Comparison of ENCODE assay signal across 37 mouse cellular contexts in genomic region chr8:74854786-74855185, GRCm38 (mm10). TPM values are rescaled to one million over a fixed set of nuclear protein-coding genes. Genes with fewer than 3 reads are reported as not detected.
"Had no signal": no experiment of that assay in that cellular context is flagged by ENCODE, and none has a peak within 500 bp of the region (broad histone marks: within the 10 kb centered on the region; RNA-seq: fewer than 3 reads in every experiment).

No protein-coding gene starts in this region.

- H3K36me3 ChIP-seq: embryonic facial prominence, embryonic 10.5 days; embryonic facial prominence, embryonic 12.5 days; embryonic facial prominence, embryonic 13.5 days; embryonic facial prominence, embryonic 15.5 days; forebrain, embryonic 10.5 days; forebrain, embryonic 12.5 days; forebrain, embryonic 15.5 days had no signal

- H3K27me3 ChIP-seq: embryonic facial prominence, embryonic 12.5 days; embryonic facial prominence, embryonic 13.5 days; embryonic facial prominence, embryonic 15.5 days; forebrain, embryonic 12.5 days; forebrain, embryonic 13.5 days; forebrain, embryonic 15.5 days had no signal

- H3K9me3 ChIP-seq: embryonic facial prominence, embryonic 10.5 days; embryonic facial prominence, embryonic 12.5 days; embryonic facial prominence, embryonic 13.5 days; embryonic facial prominence, embryonic 15.5 days; forebrain, embryonic 10.5 days; forebrain, embryonic 12.5 days; forebrain, embryonic 13.5 days; forebrain, embryonic 15.5 days had no signal

- H3K4me1 ChIP-seq: embryonic facial prominence, embryonic 10.5 days; embryonic facial prominence, embryonic 12.5 days; embryonic facial prominence, embryonic 13.5 days; embryonic facial prominence, embryonic 15.5 days; forebrain, embryonic 10.5 days; forebrain, embryonic 12.5 days; forebrain, embryonic 13.5 days; forebrain, embryonic 15.5 days had no signal

- H3K4me3 ChIP-seq: embryonic facial prominence, embryonic 10.5 days; embryonic facial prominence, embryonic 12.5 days; embryonic facial prominence, embryonic 13.5 days; embryonic facial prominence, embryonic 15.5 days; erythroblast, embryonic 14.5 days; forebrain, embryonic 10.5 days; forebrain, embryonic 12.5 days; forebrain, embryonic 13.5 days; forebrain, embryonic 15.5 days; gastrocnemius, adult 2 months; heart, adult 2 months had no signal

- H3K27ac ChIP-seq: embryonic facial prominence, embryonic 10.5 days; embryonic facial prominence, embryonic 12.5 days; embryonic facial prominence, embryonic 13.5 days; embryonic facial prominence, embryonic 15.5 days; forebrain, embryonic 10.5 days; forebrain, embryonic 12.5 days; forebrain, embryonic 13.5 days; forebrain, embryonic 15.5 days; gastrocnemius, adult 2 months; heart, adult 2 months had no signal

- DNase-seq: cerebellum, adult 2 months; cerebellum, adult 8-10 months; cerebellum, adult 9-10 months; cerebellum, adult 9-11 months; cerebellum, postnatal 25 days; cerebellum, postnatal 36 days; embryo, embryonic 11 days; forebrain, postnatal 0 days; gastrocnemius, adult 2 months; gastrocnemius, postnatal 10 days; gastrocnemius, postnatal 14 days; gastrocnemius, postnatal 25 days; gastrocnemius, postnatal 36 days; heart, adult 18-20 months; heart, adult 2 months had no signal

RNA-seq across cellular contexts. Expression of gene Isx, which starts 18.2 kb away (rescaled TPM):
- total RNA-seq: common myeloid progenitor, adult 5-6 weeks; forebrain, postnatal 0 days; gastrocnemius, adult 18-20 months; gastrocnemius, adult 2 months; gastrocnemius, adult 8-10 months; gastrocnemius, postnatal 10 days; gastrocnemius, postnatal 14 days; gastrocnemius, postnatal 25 days; gastrocnemius, postnatal 36 days; gastrocnemius, postnatal 4 days; granulocyte monocyte progenitor cell, adult 5-6 weeks; heart, adult 18-20 months had no signal
- polyA plus RNA-seq: cerebellum, adult 2 months; cortical plate, adult 2 months; embryonic facial prominence, embryonic 10.5 days; embryonic facial prominence, embryonic 11.5 days; embryonic facial prominence, embryonic 12.5 days; embryonic facial prominence, embryonic 13.5 days; embryonic facial prominence, embryonic 14.5 days; embryonic facial prominence, embryonic 15.5 days; erythroblast, embryonic 14.5 days; forebrain, embryonic 10.5 days; forebrain, embryonic 11.5 days; forebrain, embryonic 12.5 days; forebrain, embryonic 13.5 days; forebrain, embryonic 14.5 days; forebrain, embryonic 15.5 days; forebrain, embryonic 16.5 days; forebrain, postnatal 0 days; frontal cortex, adult 2 months; gonadal fat pad, adult 2 months had no signal
